Mouse (Mus musculus) G1E (cell line): Measurements from ENCODE around the gene 2010111I01Rik.

Experiments used
- CTCF ChIP-seq: IDR thresholded peaks from 2 replicates; pipeline ENCODE4 v1.5.1; 2012; ENCODE audit warnings: low read depth, low read length, inconsistent platforms, mixed read lengths
- GATA1 ChIP-seq: IDR thresholded peaks from 2 replicates; pipeline ENCODE4 v1.6.1; 2012; ENCODE audit warnings: borderline replicate concordance, low read length, inconsistent platforms, mixed read lengths
- POLR2AphosphoS5 ChIP-seq: IDR thresholded peaks from 2 replicates; pipeline ENCODE4 v1.6.1; 2012; ENCODE audit warnings: low read depth, low read length, inconsistent platforms; ENCODE audit not compliant: insufficient replicate concordance

GRCm38 (mm10) chr13:63274488-63275166 is 309.9 kb downstream of the 2010111I01Rik start:
- TF ChIP-seq CTCF (no peak), POLR2AphosphoS5 (no peak), GATA1 (no peak)
